Mouse (Mus musculus) MEL (cell line): ENCODE results near the gene Mmp15. TPM values are rescaled to one million over a fixed set of nuclear protein-coding genes. Genes with fewer than 3 reads are reported as not detected.

Experiments
- DNase-seq: peaks from one replicate; pipeline ENCODE4 v3.0.0; 2011; ENCODE audit warnings: low read depth, low spot score
- H3K27ac ChIP-seq: 2 replicates; pipeline ENCODE4 v1.5.1; 2012; ENCODE audit warnings: low read depth, mild to moderate bottlenecking, control low read depth, low read length, moderate library complexity; ENCODE audit not compliant: control insufficient read depth
- H3K27me3 ChIP-seq, 2 experiments: fragments of 150-350 bp in 1 of 2; sonication (generic) in 1 of 2; 2 replicates each; pipeline ENCODE4 v1.6.1; 2012; ENCODE audit warnings: low read length in 2 of 2, mild to moderate bottlenecking in 2 of 2, improper control_type of control experiment in 1 of 2, moderate library complexity in 1 of 2; ENCODE audit not compliant: insufficient read depth in 2 of 2, control insufficient read depth in 1 of 2
- H3K36me3 ChIP-seq, 2 experiments: 2 replicates each; pipeline ENCODE4 v1.6.1; 2012 to 2014; ENCODE audit warnings: low read length in 2 of 2, improper control_type of control experiment in 1 of 2, inconsistent platforms in 1 of 2, mild to moderate bottlenecking in 1 of 2; ENCODE audit not compliant: insufficient read depth in 2 of 2, control insufficient read depth in 1 of 2
- H3K4me1 ChIP-seq, 2 experiments: fragments of 150-350 bp in 1 of 2; sonication (generic) in 1 of 2; 2 replicates each; pipeline ENCODE4 v1.6.1; 2012; ENCODE audit warnings: low read length in 2 of 2, improper control_type of control experiment in 1 of 2, mild to moderate bottlenecking in 1 of 2; ENCODE audit not compliant: insufficient read depth in 2 of 2, control insufficient read depth in 1 of 2
- H3K4me3 ChIP-seq, 2 experiments: fragments of 150-350 bp in 1 of 2; sonication (generic) in 1 of 2; 2 replicates each; pipeline ENCODE4 v1.5.1; 2012; ENCODE audit warnings: low read depth in 2 of 2, low read length in 2 of 2, mild to moderate bottlenecking in 2 of 2, moderate library complexity in 2 of 2, control low read depth in 1 of 2, improper control_type of control experiment in 1 of 2; ENCODE audit not compliant: control insufficient read depth in 1 of 2, insufficient read depth in 1 of 2
- H3K79me2 ChIP-seq: 2 replicates; pipeline ENCODE4 v1.6.1; 2012; ENCODE audit warnings: mild to moderate bottlenecking, low read length, moderate library complexity; ENCODE audit not compliant: control insufficient read depth, poor library complexity, insufficient read depth
- H3K9ac ChIP-seq: 2 replicates; pipeline ENCODE4 v1.6.1; 2012; ENCODE audit warnings: low read depth, mild to moderate bottlenecking, control low read depth, low read length, moderate library complexity; ENCODE audit not compliant: control insufficient read depth, poor library complexity, severe bottlenecking
- H3K9me3 ChIP-seq: fragments of 150-350 bp; sonication (generic); replicated peaks from 2 replicates; pipeline ENCODE4 v1.6.1; 2012; ENCODE audit warnings: mild to moderate bottlenecking, low read length, improper control_type of control experiment, moderate library complexity; ENCODE audit not compliant: insufficient read depth
- BHLHE40 ChIP-seq: IDR thresholded peaks from 2 replicates; pipeline ENCODE4 v1.6.1; 2012; ENCODE audit warnings: low read depth, mild to moderate bottlenecking, inconsistent platforms, low read length, improper control_type of control experiment, borderline replicate concordance
- CHD2 ChIP-seq: IDR thresholded peaks from 2 replicates; pipeline ENCODE4 v1.6.1; 2011; ENCODE audit warnings: low read length, improper control_type of control experiment
- CTCF ChIP-seq, 3 experiments: IDR thresholded peaks in 2 of 3; conservative IDR thresholded peaks in 1 of 3; 2 replicates each; pipeline ENCODE4 v1.5.1; 2011 to 2012; ENCODE audit warnings: low read length in 3 of 3, low read depth in 2 of 3, mild to moderate bottlenecking in 2 of 3, improper control_type of control experiment in 1 of 3, inconsistent platforms in 1 of 3, mixed read lengths in 1 of 3, moderate library complexity in 1 of 3; ENCODE audit not compliant: control insufficient read depth in 1 of 3, insufficient read depth in 1 of 3, poor library complexity in 1 of 3, severe bottlenecking in 1 of 3
- ETS1 ChIP-seq: IDR thresholded peaks from 2 replicates; pipeline ENCODE4 v1.6.1; 2012; ENCODE audit warnings: low read depth, mild to moderate bottlenecking, inconsistent platforms, low read length, improper control_type of control experiment, moderate library complexity
- GABPA ChIP-seq: IDR thresholded peaks from 2 replicates; pipeline ENCODE4 v1.6.1; 2012; ENCODE audit warnings: low read depth, mild to moderate bottlenecking, inconsistent platforms, low read length, improper control_type of control experiment, moderate library complexity
- GATA1 ChIP-seq: IDR thresholded peaks from 2 replicates; pipeline ENCODE4 v1.6.1; 2011; ENCODE audit warnings: low read depth, low read length, improper control_type of control experiment
- MAFK ChIP-seq: IDR thresholded peaks from 2 replicates; pipeline ENCODE4 v1.6.1; 2011; ENCODE audit warnings: low read depth, mild to moderate bottlenecking, low read length, improper control_type of control experiment, borderline replicate concordance
- MAX ChIP-seq: IDR thresholded peaks from 2 replicates; pipeline ENCODE4 v1.6.1; 2011; ENCODE audit warnings: low read length, improper control_type of control experiment
- MAZ ChIP-seq: IDR thresholded peaks from 2 replicates; pipeline ENCODE4 v1.6.1; 2012; ENCODE audit warnings: low read depth, mild to moderate bottlenecking, inconsistent platforms, low read length, improper control_type of control experiment
- MXI1 ChIP-seq: IDR thresholded peaks from 2 replicates; pipeline ENCODE4 v1.6.1; 2011; ENCODE audit warnings: mild to moderate bottlenecking, low read depth, low read length, improper control_type of control experiment
- MYB ChIP-seq: IDR thresholded peaks from 2 replicates; pipeline ENCODE4 v1.6.1; 2011; ENCODE audit warnings: mild to moderate bottlenecking, low read depth, low read length, improper control_type of control experiment
- MYC ChIP-seq: IDR thresholded peaks from 2 replicates; pipeline ENCODE4 v1.6.1; 2011; ENCODE audit warnings: low read depth, mild to moderate bottlenecking, low read length, improper control_type of control experiment, moderate library complexity
- NELFE ChIP-seq: IDR thresholded peaks from 2 replicates; pipeline ENCODE4 v1.6.1; 2011; ENCODE audit warnings: low read depth, low read length, improper control_type of control experiment
- POLR2AphosphoS2 ChIP-seq: IDR thresholded peaks from 2 replicates; pipeline ENCODE4 v1.6.1; 2011; ENCODE audit warnings: low read length, improper control_type of control experiment
- RAD21 ChIP-seq: IDR thresholded peaks from 2 replicates; pipeline ENCODE4 v1.6.1; 2011; ENCODE audit warnings: mild to moderate bottlenecking, low read depth, low read length, improper control_type of control experiment
- RCOR1 ChIP-seq: IDR thresholded peaks from 2 replicates; pipeline ENCODE4 v1.6.1; 2012; ENCODE audit warnings: low read depth, mild to moderate bottlenecking, inconsistent platforms, low read length, improper control_type of control experiment
- SIN3A ChIP-seq: IDR thresholded peaks from 2 replicates; pipeline ENCODE4 v1.6.1; 2012; ENCODE audit warnings: low read length, improper control_type of control experiment, inconsistent platforms
- SMC3 ChIP-seq: IDR thresholded peaks from 2 replicates; pipeline ENCODE4 v1.6.1; 2011; ENCODE audit warnings: low read depth, low read length, improper control_type of control experiment
- TAL1 ChIP-seq: IDR thresholded peaks from 2 replicates; pipeline ENCODE4 v1.6.1; 2012; ENCODE audit warnings: mild to moderate bottlenecking, inconsistent platforms, low read length, moderate library complexity, mixed read lengths
- TCF12 ChIP-seq: IDR thresholded peaks from 2 replicates; pipeline ENCODE4 v1.6.1; 2014; ENCODE audit warnings: low read depth, mild to moderate bottlenecking, inconsistent platforms, low read length, improper control_type of control experiment, moderate library complexity
- USF2 ChIP-seq, 2 experiments: IDR thresholded peaks; 2 replicates each; pipeline ENCODE4 v1.6.1; 2011 to 2012; ENCODE audit warnings: improper control_type of control experiment in 2 of 2, low read length in 2 of 2, borderline replicate concordance in 1 of 2, inconsistent platforms in 1 of 2, low read depth in 1 of 2, mild to moderate bottlenecking in 1 of 2; ENCODE audit not compliant: insufficient read depth in 1 of 2
- ZMIZ1 ChIP-seq: IDR thresholded peaks from 2 replicates; pipeline ENCODE4 v1.6.1; 2012; ENCODE audit warnings: low read depth, mild to moderate bottlenecking, inconsistent platforms, low read length, improper control_type of control experiment, moderate library complexity
- ZNF384 ChIP-seq: IDR thresholded peaks from 2 replicates; pipeline ENCODE4 v1.6.1; 2012; ENCODE audit warnings: low read depth, mild to moderate bottlenecking, inconsistent platforms, low read length, improper control_type of control experiment
- polyA plus RNA-seq, 2 experiments: library from polyadenylated mRNA; stranded (reverse) in 1 of 2; unstranded in 1 of 2; fragments of >175 nt in 1 of 2; fragments of >200 nt in 1 of 2; gene quantifications; 2 replicates each; pipeline versions ENCODE4 v1.2.1 to v1.2.4; 2012; ENCODE audit warnings: low replicate concordance in 2 of 2, low read depth in 1 of 2; ENCODE audit not compliant: insufficient read length in 2 of 2, insufficient read depth in 1 of 2, missing spikeins in 1 of 2
- total RNA-seq: library from RNA; depleted of rRNA; stranded (reverse); fragments of 300-350 nt; gene quantifications from 2 replicates; pipeline ENCODE4 v1.2.3, GENCODE M21; 2012

Mmp15 gene
- total and polyA plus RNA-seq, 3 experiments: 0.01 TPM; not detected in 2

DNA sequence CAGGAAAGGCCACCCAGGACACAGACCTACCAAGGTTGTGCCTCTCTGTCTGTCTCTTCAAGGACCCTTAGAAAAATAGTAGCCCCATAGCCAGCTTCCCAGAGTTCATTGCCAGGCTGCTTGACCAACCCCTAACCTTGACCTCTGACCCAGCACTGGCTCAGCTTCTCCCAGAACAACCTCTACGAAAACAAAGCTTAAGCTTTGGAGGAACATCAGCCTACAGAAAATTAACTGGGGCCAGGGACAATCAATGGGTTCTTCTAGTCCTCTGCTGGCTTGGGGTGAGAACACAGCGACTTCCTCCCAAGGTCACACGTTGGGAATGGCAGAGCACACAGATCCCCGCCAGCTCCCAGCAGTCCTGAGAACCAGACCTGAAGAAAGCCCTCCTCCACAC is 46.5 kb upstream of the Mmp15 start:
- no peak overlapping the region for H3K4me3 ChIP-seq
- no peaks in the 10 kb centered on the region for H3K79me2 ChIP-seq
- TF ChIP-seq ZNF384: no peak
- TF ChIP-seq TCF12: no peak
- no peak for TF ChIP-seq ZMIZ1
- TF ChIP-seq MAFK: no peak
- TF ChIP-seq MAZ: no peak
- no peak for TF ChIP-seq MAX
- no peak for TF ChIP-seq SMC3
- no peak for TF ChIP-seq TAL1
- TF ChIP-seq ETS1: no peak
- no peak for TF ChIP-seq POLR2AphosphoS2
- TF ChIP-seq MYC: no peak
- no peak for TF ChIP-seq MYB
- TF ChIP-seq RAD21: no peak
- TF ChIP-seq CHD2: no peak
- TF ChIP-seq NELFE: no peak
- no peak for TF ChIP-seq USF2 (IDR thresholded peaks at IDR 0.05; ENCODE audit: borderline replicate concordance in 1 of 2, insufficient read depth in 1 of 2, low read depth in 1 of 2, low read length in 2 of 2)
- no peak for TF ChIP-seq RCOR1
- TF ChIP-seq SIN3A: no peak
- no peak for TF ChIP-seq MXI1
- H3K27me3 ChIP-seq: peaks cover 2 to 11% of the 10 kb centered on the region in 2 experiments; a peak in 2 of 4 replicates
- no peak overlapping the region for H3K27ac ChIP-seq
- H3K36me3 ChIP-seq: no peaks in the 10 kb centered on the region
- DNase-seq: no peak
- H3K9me3 ChIP-seq: no peaks in the 10 kb centered on the region
- H3K9ac ChIP-seq: no peak overlapping the region
- no peaks in the 10 kb centered on the region for H3K4me1 ChIP-seq

DNA sequence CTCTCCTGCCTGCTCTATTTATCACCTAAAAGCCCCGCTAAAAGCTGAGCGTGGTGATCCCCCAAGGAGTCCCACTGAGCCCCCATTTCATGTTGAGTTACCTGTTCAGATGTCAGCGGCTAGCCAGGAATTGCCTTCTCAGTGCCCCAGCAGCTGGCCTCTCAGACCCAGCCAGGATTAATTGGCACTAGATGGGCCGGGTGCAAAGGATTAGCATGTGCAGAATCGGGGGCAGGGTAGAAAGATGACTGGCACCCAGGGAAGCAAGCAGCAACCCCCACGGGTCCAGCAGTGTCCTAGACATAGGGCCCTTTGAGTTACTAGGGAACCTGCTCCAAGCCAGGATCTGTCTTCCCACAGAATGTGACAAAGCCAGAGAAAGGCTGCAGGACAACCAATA is 45.6 kb upstream of the Mmp15 start, which contains the start of gene Cngb1:
Cngb1 (minus strand) TSS at position 155 of the 400 bp plus-strand sequence.
- peaks cover 2 to 11% of the 10 kb centered on the region in 2 experiments; a peak in 2 of 4 replicates for H3K27me3 ChIP-seq
- no peak for DNase-seq
- TF ChIP-seq GABPA: no peak
- no peak for TF ChIP-seq ZNF384
- no peak for TF ChIP-seq TCF12
- TF ChIP-seq BHLHE40: no peak
- no peak for TF ChIP-seq MYC
- no peak for TF ChIP-seq GATA1
- no peak for TF ChIP-seq RCOR1
- no peak for TF ChIP-seq CHD2
- TF ChIP-seq MXI1: no peak
- TF ChIP-seq CTCF (IDR thresholded peaks at IDR 0.05 in 2 of 3, conservative IDR thresholded peaks at IDR 0.05 in 1 of 3; ENCODE audit: control insufficient read depth in 1 of 3, insufficient read depth in 1 of 3, low read depth in 2 of 3, low read length in 3 of 3, poor library complexity in 1 of 3, severe bottlenecking in 1 of 3): no peak

More for the DNA sequence above, 45.6 kb upstream of the Mmp15 start, which contains the start of gene Cngb1:
- Histone ChIP-seq H3K9me3 (no peaks in the 10 kb centered on the region), H3K9ac (no peak within 1 kb of the TSS), H3K4me1 (no peaks in the 10 kb centered on the region), H3K4me3 (no peak within 1 kb of the TSS), H3K27ac (no peak within 1 kb of the TSS), H3K36me3 (no peaks in the 10 kb centered on the region), H3K79me2 (no peaks in the 10 kb centered on the region)
